Comparison of ENCODE assay signal across 8 mouse cellular contexts in the genomic region with DNA sequence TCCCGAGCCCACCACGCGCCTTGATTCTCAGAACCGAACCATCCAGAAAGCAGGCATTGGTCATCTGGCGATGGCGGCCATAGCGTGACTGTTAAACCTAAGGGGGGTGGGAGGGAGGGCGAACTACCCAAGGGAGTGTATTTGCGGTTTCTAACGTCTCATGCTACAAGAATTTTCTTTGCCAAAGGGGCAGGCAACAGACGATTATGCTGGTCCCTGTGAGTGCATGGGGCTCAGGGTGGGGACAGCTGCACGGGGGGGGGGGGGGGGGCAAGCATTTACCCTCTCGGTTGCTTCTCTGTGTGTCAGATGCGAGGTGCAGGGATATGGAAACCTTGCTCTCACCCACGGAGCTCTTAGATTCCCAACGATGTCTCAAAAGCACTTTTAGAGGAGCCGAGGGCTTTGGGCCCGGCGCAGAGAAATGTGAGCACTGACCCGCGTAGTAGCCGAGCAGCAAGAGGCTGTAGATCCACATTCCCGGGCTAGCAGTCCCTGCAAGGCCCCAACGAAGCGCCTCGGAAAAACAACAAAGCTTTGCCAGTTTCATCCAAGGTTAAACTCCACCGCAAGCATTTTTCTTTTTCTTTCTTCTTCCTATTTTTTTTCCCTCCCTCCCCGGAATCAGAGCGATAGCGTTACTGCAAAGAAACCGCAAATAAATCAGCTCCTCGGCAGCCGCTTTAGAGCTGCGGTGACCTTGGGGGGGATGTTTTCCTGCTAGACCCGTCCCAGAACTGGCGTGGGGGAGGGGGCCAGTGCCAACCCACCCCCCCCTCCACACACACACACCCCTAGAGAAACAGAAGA. TPM values are rescaled to one million over a fixed set of nuclear protein-coding genes. Genes with fewer than 3 reads are reported as not detected.
DNase-seq lines count a peak whose midpoint lies in the region; ATAC-seq and TF ChIP-seq lines count a peak whose summit lies in the region.

No protein-coding gene starts in this region.

- no peak for ATAC-seq in heart, embryonic 13.5 days (ENCODE audit: extremely low read depth, insufficient number of reproducible peaks, low FRiP score, low TSS enrichment)
- ATAC-seq in kidney, postnatal 0 days (replicated peaks; ENCODE audit: low FRiP score, low read depth): no peak

- peak overlapping the region; percentile 100 for H3K27ac ChIP-seq in embryonic facial prominence, embryonic 10.5 days (replicated peaks)
- peak overlapping the region; percentile 100 for H3K27ac ChIP-seq in heart, embryonic 13.5 days (replicated peaks)
- H3K27ac ChIP-seq in kidney, postnatal 0 days: peak overlapping the region; percentile 99

- H3K9ac ChIP-seq in heart, embryonic 13.5 days: peak overlapping the region; percentile 98
- H3K9ac ChIP-seq in kidney, postnatal 0 days (ENCODE audit: low read depth, low read length): peak overlapping the region; percentile 93

- peak; percentile 88 for DNase-seq in 3134 (ENCODE audit: extremely low read depth, insufficient read length, low spot score)
- peak; percentile 82 to 93 for DNase-seq in adrenal gland, adult (ENCODE audit: inconsistent age in 2 of 2, low spot score in 1 of 2)
- DNase-seq in embryonic facial prominence, embryonic 10.5 days (ENCODE audit: low spot score): peak; percentile 77
- DNase-seq in kidney, postnatal 0 days (ENCODE audit: low spot score): peak; percentile 90
- peak; percentile 51 for DNase-seq in lung, postnatal 10 days
- peak; percentile 46 for DNase-seq in right cerebral cortex, postnatal 4 days
- DNase-seq in thymus, adult 18-20 months: no peak

- H3K9me3 ChIP-seq in embryonic facial prominence, embryonic 10.5 days: no peaks in the 10 kb centered on the region
- H3K9me3 ChIP-seq in heart, embryonic 13.5 days: no peaks in the 10 kb centered on the region
- H3K9me3 ChIP-seq in kidney, postnatal 0 days (replicated peaks; ENCODE audit: low read length): no peaks in the 10 kb centered on the region

- peak overlapping the region; percentile 98 for H3K4me3 ChIP-seq in embryonic facial prominence, embryonic 10.5 days
- peak overlapping the region; percentile 94 for H3K4me3 ChIP-seq in heart, embryonic 13.5 days
- H3K4me3 ChIP-seq in kidney, postnatal 0 days (replicated peaks; ENCODE audit: low read depth, low read length): peak overlapping the region; percentile 75

- H3K27me3 ChIP-seq in embryonic facial prominence, embryonic 10.5 days (replicated peaks; ENCODE audit: low read depth, poor library complexity, severe bottlenecking): no peaks in the 10 kb centered on the region
- H3K27me3 ChIP-seq in heart, embryonic 13.5 days (replicated peaks): no peaks in the 10 kb centered on the region
- H3K27me3 ChIP-seq in kidney, postnatal 0 days (ENCODE audit: insufficient read depth, low read length): no peaks in the 10 kb centered on the region

- H3K4me2 ChIP-seq in heart, embryonic 13.5 days: peak overlapping the region; percentile 76
- peak overlapping the region; percentile 84 for H3K4me2 ChIP-seq in kidney, postnatal 0 days (ENCODE audit: low read length)

- peaks cover 45% of the 10 kb centered on the region for H3K4me1 ChIP-seq in embryonic facial prominence, embryonic 10.5 days
- peaks cover 34% of the 10 kb centered on the region for H3K4me1 ChIP-seq in heart, embryonic 13.5 days
- H3K4me1 ChIP-seq in kidney, postnatal 0 days (replicated peaks; ENCODE audit: insufficient read depth, low read length): peaks cover 16% of the 10 kb centered on the region; the same call in 1 of the 2 replicates

- no peak for TF ChIP-seq CTCF in kidney, postnatal 0 days (IDR thresholded peaks at IDR 0.05; ENCODE audit: low read depth)

- under 1% methylated on average over 36 of the region's 36 CpGs for WGBS in embryonic facial prominence, embryonic 10.5 days
- under 1% methylated on average over 36 of the region's 36 CpGs for WGBS in heart, embryonic 13.5 days
- under 1% methylated on average over 36 of the region's 36 CpGs for WGBS in kidney, postnatal 0 days

- no peaks in the 10 kb centered on the region for H3K36me3 ChIP-seq in embryonic facial prominence, embryonic 10.5 days (replicated peaks)
- no peaks in the 10 kb centered on the region for H3K36me3 ChIP-seq in heart, embryonic 13.5 days
- no peaks in the 10 kb centered on the region for H3K36me3 ChIP-seq in kidney, postnatal 0 days (ENCODE audit: insufficient read depth, low read length)

RNA-seq across cellular contexts. Expression of a gene that starts 5.0 kb away (rescaled TPM):
- polyA plus RNA-seq in embryonic facial prominence, embryonic 10.5 days (2016; fragmentation: Nextera tagmentation; extraction: Ambion mirVana): 21.8 and 26.5 TPM in 2 replicates
- polyA plus RNA-seq in heart, embryonic 13.5 days (2015; fragmentation: Nextera tagmentation; extraction: Ambion mirVana): 15.9 and 18.6 TPM in 2 replicates
- polyA plus RNA-seq in kidney, postnatal 0 days (2015; fragmentation: Nextera tagmentation; extraction: Ambion mirVana): 16.3 and 18.4 TPM in 2 replicates

Comparison
In these comparisons a context has a peak if more than half of its experiments do, and no peak if none do; other contexts are left out.
1. DNase-seq: peak in 3134 (single experiment), adrenal gland, adult (2 of 2), embryonic facial prominence, embryonic 10.5 days (single experiment), kidney, postnatal 0 days (single experiment), lung, postnatal 10 days (single experiment) and right cerebral cortex, postnatal 4 days (single experiment); none in thymus, adult 18-20 months (0 of 2).
2. Peak in every context shown above with its lines, with median percentiles within 50 percentile points of each other: H3K27ac ChIP-seq and H3K4me3 ChIP-seq.